Mouse (Mus musculus): ENCODE measurements around the gene Ccdc34. TPM values are rescaled to one million over a fixed set of nuclear protein-coding genes. Genes with fewer than 3 reads are reported as not detected.

The Ccdc34 gene
- total RNA-seq (2014; fragmentation: Nextera tagmentation) (59.7 and 65.5 TPM in 2 replicates), total RNA-seq (2017) (29.5 and 33.9 TPM in 2 replicates), polyA plus RNA-seq (2012) (15.2 and 17.5 TPM in 2 replicates)

GRCm38 (mm10) chr2:110017616-110018505 is at the start of gene Ccdc34:
Gene Ccdc34 (plus strand): TSS chr2:110017817.
- Histone ChIP-seq H3K4me1 (ENCODE audit: insufficient read depth, low read depth, low read length) (peaks cover 20% of the 10 kb centered on the region), H3K27me3 (ENCODE audit: insufficient read depth, low read length) (no peaks in the 10 kb centered on the region), H3K4me3 (ENCODE audit: low read depth, low read length) (peak within 1 kb of the TSS; percentile 93), H3K36me3 (replicated peaks) (peaks cover 30% of the 10 kb centered on the region), H3K9me3 (replicated peaks) (no peaks in the 10 kb centered on the region)
- TF ChIP-seq GATA2 (IDR thresholded peaks at IDR 0.05; ENCODE audit: borderline replicate concordance, low read depth, low read length), result no peak
- TF ChIP-seq CTCF (IDR thresholded peaks at IDR 0.05; ENCODE audit: low read depth, low read length), result no peak
- DNase-seq (ENCODE audit: low spot score), result peak; percentile 77
- ATAC-seq (ENCODE audit: extremely low read depth, insufficient number of reproducible peaks, low FRiP score, poor library complexity, severe bottlenecking), result peak; percentile 97

- Histone ChIP-seq H3K27me3 (ENCODE audit: insufficient read depth, low read length) (no peaks in the 10 kb centered on the region), H3K36me3 (replicated peaks) (no peaks in the 10 kb centered on the region), H3K4me3 (ENCODE audit: low read depth, low read length) (no peak overlapping the region), H3K4me1 (ENCODE audit: insufficient read depth, low read depth, low read length) (peaks cover 13% of the 10 kb centered on the region; the same call in 1 of the 2 replicates), H3K9me3 (replicated peaks) (no peaks in the 10 kb centered on the region)
- no peak for DNase-seq (ENCODE audit: low spot score)
- TF ChIP-seq CTCF (IDR thresholded peaks at IDR 0.05; ENCODE audit: low read depth, low read length), result no peak
- no peak for TF ChIP-seq GATA1 (IDR thresholded peaks at IDR 0.05; ENCODE audit: borderline replicate concordance, low read length)
- TF ChIP-seq POLR2AphosphoS5 (IDR thresholded peaks at IDR 0.05; ENCODE audit: insufficient replicate concordance, low read depth, low read length), result no peak
- no peak for TF ChIP-seq TAL1 (conservative IDR thresholded peaks at IDR 0.05; ENCODE audit: low read depth, low read length)
- no peak for TF ChIP-seq GATA2 (IDR thresholded peaks at IDR 0.05; ENCODE audit: borderline replicate concordance, low read depth, low read length)
- ATAC-seq (ENCODE audit: extremely low read depth, insufficient number of reproducible peaks, low FRiP score, poor library complexity, severe bottlenecking), result no peak
These were observed 48.2 kb upstream of the Ccdc34 start for GRCm38 (mm10) chr2:109969381-109969780.

GRCm38 (mm10) chr2:109969926-109970532 is 47.6 kb upstream of the Ccdc34 start:
- H3K4me3 ChIP-seq (ENCODE audit: low read depth, low read length), result no peak overlapping the region
- ATAC-seq (ENCODE audit: extremely low read depth, insufficient number of reproducible peaks, low FRiP score, poor library complexity, severe bottlenecking) (no peak), DNase-seq (ENCODE audit: low spot score) (no peak)
- H3K27me3 ChIP-seq (ENCODE audit: insufficient read depth, low read length), result no peaks in the 10 kb centered on the region
- no peaks in the 10 kb centered on the region for H3K9me3 ChIP-seq (replicated peaks)
- TF ChIP-seq POLR2AphosphoS5 (IDR thresholded peaks at IDR 0.05; ENCODE audit: insufficient replicate concordance, low read depth, low read length) (no peak), CTCF (IDR thresholded peaks at IDR 0.05; ENCODE audit: low read depth, low read length) (no peak), GATA1 (IDR thresholded peaks at IDR 0.05; ENCODE audit: borderline replicate concordance, low read length) (no peak), TAL1 (conservative IDR thresholded peaks at IDR 0.05; ENCODE audit: low read depth, low read length) (no peak), GATA2 (IDR thresholded peaks at IDR 0.05; ENCODE audit: borderline replicate concordance, low read depth, low read length) (no peak)
- H3K36me3 ChIP-seq (replicated peaks), result no peaks in the 10 kb centered on the region
- peaks cover 13% of the 10 kb centered on the region; the same call in 1 of the 2 replicates for H3K4me1 ChIP-seq (ENCODE audit: insufficient read depth, low read depth, low read length)

GRCm38 (mm10) chr2:109970744-109971410 is 46.7 kb upstream of the Ccdc34 start:
- H3K9me3 ChIP-seq (replicated peaks), result no peaks in the 10 kb centered on the region
- peaks cover 13% of the 10 kb centered on the region; the same call in 1 of the 2 replicates for H3K4me1 ChIP-seq (ENCODE audit: insufficient read depth, low read depth, low read length)
- peaks cover 2% of the 10 kb centered on the region for H3K36me3 ChIP-seq (replicated peaks)
- ATAC-seq (ENCODE audit: extremely low read depth, insufficient number of reproducible peaks, low FRiP score, poor library complexity, severe bottlenecking) (no peak), DNase-seq (ENCODE audit: low spot score) (no peak)
- H3K27me3 ChIP-seq (ENCODE audit: insufficient read depth, low read length), result no peaks in the 10 kb centered on the region
- TF ChIP-seq TAL1 (conservative IDR thresholded peaks at IDR 0.05; ENCODE audit: low read depth, low read length) (no peak), GATA1 (IDR thresholded peaks at IDR 0.05; ENCODE audit: borderline replicate concordance, low read length) (no peak), CTCF (IDR thresholded peaks at IDR 0.05; ENCODE audit: low read depth, low read length) (no peak), GATA2 (IDR thresholded peaks at IDR 0.05; ENCODE audit: borderline replicate concordance, low read depth, low read length) (no peak), POLR2AphosphoS5 (IDR thresholded peaks at IDR 0.05; ENCODE audit: insufficient replicate concordance, low read depth, low read length) (no peak)
- H3K4me3 ChIP-seq (ENCODE audit: low read depth, low read length), result no peak overlapping the region

- Histone ChIP-seq H3K27me3 (ENCODE audit: insufficient read depth, low read length) (no peaks in the 10 kb centered on the region), H3K4me1 (ENCODE audit: insufficient read depth, low read depth, low read length) (peaks cover 13% of the 10 kb centered on the region; the same call in 1 of the 2 replicates), H3K36me3 (replicated peaks) (peaks cover 2% of the 10 kb centered on the region), H3K9me3 (replicated peaks) (no peaks in the 10 kb centered on the region), H3K4me3 (ENCODE audit: low read depth, low read length) (no peak overlapping the region)
- DNase-seq (ENCODE audit: low spot score) (no peak), ATAC-seq (ENCODE audit: extremely low read depth, insufficient number of reproducible peaks, low FRiP score, poor library complexity, severe bottlenecking) (no peak)
- TF ChIP-seq GATA1 (IDR thresholded peaks at IDR 0.05; ENCODE audit: borderline replicate concordance, low read length) (no peak), GATA2 (IDR thresholded peaks at IDR 0.05; ENCODE audit: borderline replicate concordance, low read depth, low read length) (no peak), TAL1 (conservative IDR thresholded peaks at IDR 0.05; ENCODE audit: low read depth, low read length) (no peak), CTCF (IDR thresholded peaks at IDR 0.05; ENCODE audit: low read depth, low read length) (no peak), POLR2AphosphoS5 (IDR thresholded peaks at IDR 0.05; ENCODE audit: insufficient replicate concordance, low read depth, low read length) (no peak)
These were observed 45.3 kb upstream of the Ccdc34 start for GRCm38 (mm10) chr2:109972310-109972709.

GRCm38 (mm10) chr2:109972922-109973321 is 44.7 kb upstream of the Ccdc34 start:
- no peak for DNase-seq (ENCODE audit: low spot score)
- H3K27me3 ChIP-seq (ENCODE audit: insufficient read depth, low read length), result no peaks in the 10 kb centered on the region
- no peak for ATAC-seq (ENCODE audit: extremely low read depth, insufficient number of reproducible peaks, low FRiP score, poor library complexity, severe bottlenecking)
- H3K36me3 ChIP-seq (replicated peaks), result peaks cover 2% of the 10 kb centered on the region
- TF ChIP-seq POLR2AphosphoS5 (IDR thresholded peaks at IDR 0.05; ENCODE audit: insufficient replicate concordance, low read depth, low read length) (no peak), GATA2 (IDR thresholded peaks at IDR 0.05; ENCODE audit: borderline replicate concordance, low read depth, low read length) (no peak), CTCF (IDR thresholded peaks at IDR 0.05; ENCODE audit: low read depth, low read length) (no peak), TAL1 (conservative IDR thresholded peaks at IDR 0.05; ENCODE audit: low read depth, low read length) (no peak), GATA1 (IDR thresholded peaks at IDR 0.05; ENCODE audit: borderline replicate concordance, low read length) (no peak)
- H3K4me1 ChIP-seq (ENCODE audit: insufficient read depth, low read depth, low read length), result peaks cover 13% of the 10 kb centered on the region; the same call in 1 of the 2 replicates
- H3K9me3 ChIP-seq (replicated peaks), result no peaks in the 10 kb centered on the region
- H3K4me3 ChIP-seq (ENCODE audit: low read depth, low read length), result no peak overlapping the region

Data from G1E (cell line).